Mouse (Mus musculus): ENCODE measurements at regions not wholly inside any gene's neighbourhood (a gene's known extent, or its start where the extent isn't known, plus 50 kb on each side); places are given as distances from the start of the nearest gene placed in this dataset.

- no peak for DNase-seq (ENCODE audit: low read depth in 3 of 3, low spot score in 3 of 3)
- H3K4me1 ChIP-seq (replicated peaks; ENCODE audit: control insufficient read depth in 2 of 2, insufficient read depth in 2 of 2, low read length in 1 of 2), result no peaks in the 10 kb centered on the region
- H3K9ac ChIP-seq (replicated peaks), result no peak overlapping the region
- H3K27ac ChIP-seq, result no peak overlapping the region
- H3K9me3 ChIP-seq (ENCODE audit: control insufficient read depth, low read length), result no peaks in the 10 kb centered on the region
- no peaks in the 10 kb centered on the region for H3K27me3 ChIP-seq (ENCODE audit: control insufficient read depth, insufficient read depth, low read length)
- no peaks in the 10 kb centered on the region for H3K36me3 ChIP-seq (replicated peaks; ENCODE audit: control insufficient read depth, insufficient read depth, low read depth)
- WGBS (ENCODE audit: insufficient replicate concordance), result 63% methylated on average over 1 of the region's 1 CpGs
- no peak overlapping the region for H3K4me2 ChIP-seq (ENCODE audit: low read depth)
- no peak for TF ChIP-seq CTCF (IDR thresholded peaks at IDR 0.05; ENCODE audit: low read depth)
- no peak for TF ChIP-seq EP300 (IDR thresholded peaks at IDR 0.05; ENCODE audit: low read depth)
- no peak overlapping the region for H3K4me3 ChIP-seq (ENCODE audit: insufficient read depth in 1 of 2, low read depth in 2 of 2, low read length in 2 of 2)
- no peak for ATAC-seq (ENCODE audit: insufficient read depth)
These were observed 169.6 kb upstream of the Fer start for GRCm38 (mm10) chr17:63693274-63693673.

- Histone ChIP-seq H3K9me3 (ENCODE audit: control insufficient read depth, low read length) (no peaks in the 10 kb centered on the region), H3K27ac (no peak overlapping the region), H3K4me1 (replicated peaks; ENCODE audit: control insufficient read depth in 2 of 2, insufficient read depth in 2 of 2, low read length in 1 of 2) (no peaks in the 10 kb centered on the region), H3K4me2 (ENCODE audit: low read depth) (no peak overlapping the region), H3K27me3 (ENCODE audit: control insufficient read depth, insufficient read depth, low read length) (no peaks in the 10 kb centered on the region), H3K36me3 (replicated peaks; ENCODE audit: control insufficient read depth, insufficient read depth, low read depth) (no peaks in the 10 kb centered on the region), H3K9ac (replicated peaks) (no peak overlapping the region), H3K4me3 (ENCODE audit: insufficient read depth in 1 of 2, low read depth in 2 of 2, low read length in 2 of 2) (no peak overlapping the region)
- ATAC-seq (ENCODE audit: insufficient read depth) (no peak), DNase-seq (ENCODE audit: low read depth in 3 of 3, low spot score in 3 of 3) (no peak)
- no peak for TF ChIP-seq CTCF (IDR thresholded peaks at IDR 0.05; ENCODE audit: low read depth)
- TF ChIP-seq EP300 (IDR thresholded peaks at IDR 0.05; ENCODE audit: low read depth), result no peak
- WGBS (ENCODE audit: insufficient replicate concordance), result 63% methylated on average over 6 of the region's 6 CpGs
These were observed 163.3 kb upstream of the Fer start for GRCm38 (mm10) chr17:63699537-63699936.

GRCm38 (mm10) chr17:63704991-63705390 lies 157.9 kb upstream of the Fer start:
- H3K4me2 ChIP-seq (ENCODE audit: low read depth), result no peak overlapping the region
- H3K4me3 ChIP-seq (ENCODE audit: insufficient read depth in 1 of 2, low read depth in 2 of 2, low read length in 2 of 2), result no peak overlapping the region
- ATAC-seq (ENCODE audit: insufficient read depth) (no peak), DNase-seq (ENCODE audit: low read depth in 3 of 3, low spot score in 3 of 3) (no peak)
- H3K36me3 ChIP-seq (replicated peaks; ENCODE audit: control insufficient read depth, insufficient read depth, low read depth), result no peaks in the 10 kb centered on the region
- no peak for TF ChIP-seq EP300 (IDR thresholded peaks at IDR 0.05; ENCODE audit: low read depth)
- 77% methylated on average over 3 of the region's 3 CpGs for WGBS (ENCODE audit: insufficient replicate concordance)
- no peak overlapping the region for H3K9ac ChIP-seq (replicated peaks)
- H3K4me1 ChIP-seq (replicated peaks; ENCODE audit: control insufficient read depth in 2 of 2, insufficient read depth in 2 of 2, low read length in 1 of 2), result no peaks in the 10 kb centered on the region
- H3K9me3 ChIP-seq (ENCODE audit: control insufficient read depth, low read length), result no peaks in the 10 kb centered on the region
- no peaks in the 10 kb centered on the region for H3K27me3 ChIP-seq (ENCODE audit: control insufficient read depth, insufficient read depth, low read length)
- H3K27ac ChIP-seq, result no peak overlapping the region

GRCm38 (mm10) chr17:63712937-63713336 lies 149.9 kb upstream of the Fer start:
- TF ChIP-seq CTCF (IDR thresholded peaks at IDR 0.05; ENCODE audit: low read depth) (no peak), EP300 (IDR thresholded peaks at IDR 0.05; ENCODE audit: low read depth) (no peak)
- H3K27ac ChIP-seq, result no peak overlapping the region
- DNase-seq (ENCODE audit: low read depth in 3 of 3, low spot score in 3 of 3) (no peak), ATAC-seq (ENCODE audit: insufficient read depth) (no peak)
- no peaks in the 10 kb centered on the region for H3K4me1 ChIP-seq (replicated peaks; ENCODE audit: control insufficient read depth in 2 of 2, insufficient read depth in 2 of 2, low read length in 1 of 2)
- H3K4me2 ChIP-seq (ENCODE audit: low read depth), result no peak overlapping the region
- no peaks in the 10 kb centered on the region for H3K36me3 ChIP-seq (replicated peaks; ENCODE audit: control insufficient read depth, insufficient read depth, low read depth)
- 62% methylated on average over 6 of the region's 6 CpGs for WGBS (ENCODE audit: insufficient replicate concordance)
- H3K9ac ChIP-seq (replicated peaks), result no peak overlapping the region
- no peaks in the 10 kb centered on the region for H3K9me3 ChIP-seq (ENCODE audit: control insufficient read depth, low read length)
- H3K4me3 ChIP-seq (ENCODE audit: insufficient read depth in 1 of 2, low read depth in 2 of 2, low read length in 2 of 2), result no peak overlapping the region
- H3K27me3 ChIP-seq (ENCODE audit: control insufficient read depth, insufficient read depth, low read length), result no peaks in the 10 kb centered on the region

GRCm38 (mm10) chr17:63715687-63716086 lies 147.2 kb upstream of the Fer start:
- no peak for TF ChIP-seq EP300 (IDR thresholded peaks at IDR 0.05; ENCODE audit: low read depth)
- TF ChIP-seq CTCF (IDR thresholded peaks at IDR 0.05; ENCODE audit: low read depth), result no peak
- Histone ChIP-seq H3K4me1 (replicated peaks; ENCODE audit: control insufficient read depth in 2 of 2, insufficient read depth in 2 of 2, low read length in 1 of 2) (no peaks in the 10 kb centered on the region), H3K27ac (no peak overlapping the region), H3K9ac (replicated peaks) (no peak overlapping the region), H3K36me3 (replicated peaks; ENCODE audit: control insufficient read depth, insufficient read depth, low read depth) (no peaks in the 10 kb centered on the region), H3K4me3 (ENCODE audit: insufficient read depth in 1 of 2, low read depth in 2 of 2, low read length in 2 of 2) (no peak overlapping the region), H3K9me3 (ENCODE audit: control insufficient read depth, low read length) (no peaks in the 10 kb centered on the region), H3K4me2 (ENCODE audit: low read depth) (no peak overlapping the region), H3K27me3 (ENCODE audit: control insufficient read depth, insufficient read depth, low read length) (no peaks in the 10 kb centered on the region)
- DNase-seq (ENCODE audit: low read depth in 3 of 3, low spot score in 3 of 3) (no peak), ATAC-seq (ENCODE audit: insufficient read depth) (no peak)
- WGBS (ENCODE audit: insufficient replicate concordance), result 78% methylated on average over 9 of the region's 9 CpGs
